Mouse (Mus musculus) intestine, embryonic 15.5 days (tissue): ENCODE measurements around the gene Serp1. TPM values are rescaled to one million over a fixed set of nuclear protein-coding genes. Genes with fewer than 3 reads are reported as not detected.

ENCODE experiments used
- ATAC-seq: fragments of 200-750 bp; cut with Nextera tagmentation; 2 replicates; pipeline ENCODE4 v1.8.0; 2017; ENCODE audit warnings: moderate TSS enrichment, moderate library complexity
- H3K27ac ChIP-seq: fragments of 300-500 bp; sonication (generic); 2 replicates; pipeline ENCODE4 v1.5.1; 2015; ENCODE audit warnings: mild to moderate bottlenecking, inconsistent platforms
- H3K27me3 ChIP-seq: fragments of 300-500 bp; sonication (generic); replicated peaks from 2 replicates; pipeline ENCODE4 v1.6.1; 2015; ENCODE audit warnings: inconsistent platforms
- H3K36me3 ChIP-seq: fragments of 300-500 bp; sonication (generic); 2 replicates; pipeline ENCODE4 v1.6.1; 2015; ENCODE audit warnings: inconsistent platforms
- H3K4me1 ChIP-seq: fragments of 300-500 bp; sonication (generic); replicated peaks from 2 replicates; pipeline ENCODE4 v1.6.1; 2015; ENCODE audit warnings: inconsistent platforms
- H3K4me2 ChIP-seq: fragments of 300-500 bp; sonication (generic); replicated peaks from 2 replicates; pipeline ENCODE4 v1.6.1; 2015; ENCODE audit warnings: mild to moderate bottlenecking, inconsistent platforms
- H3K4me3 ChIP-seq: fragments of 300-500 bp; sonication (generic); replicated peaks from 2 replicates; pipeline ENCODE4 v1.5.1; 2015; ENCODE audit warnings: inconsistent platforms
- H3K9ac ChIP-seq: fragments of 300-500 bp; sonication (generic); 2 replicates; pipeline ENCODE4 v1.6.1; 2015; ENCODE audit warnings: inconsistent platforms
- H3K9me3 ChIP-seq: fragments of 300-500 bp; sonication (generic); 2 replicates; pipeline ENCODE4 v1.6.1; 2016; ENCODE audit warnings: inconsistent platforms
- WGBS: fragments of 180-500 bp; shearing (Covaris S2); methylation state at CpG from one replicate; pipeline ENCODE4 v1.1.7; 2015; 5-methylcytosine and 5-hydroxymethylcytosine counted together
- polyA plus RNA-seq: library from polyadenylated mRNA; unstranded; fragments of >200 nt; fragmentation: Nextera tagmentation; extraction: Ambion mirVana; gene quantifications from 2 replicates; pipeline ENCODE4 v1.2.1, GENCODE M21; 2015

Gene Serp1
- polyA plus RNA-seq = 197 and 203 TPM in 2 replicates

GRCm38 (mm10) chr3:58525652-58526407 lies at the start of gene Serp1, which contains the start of gene Eif2a:
Gene Serp1 (minus strand): TSS chr3:58525892.
Gene Eif2a (plus strand): TSS chr3:58525821.
- Histone ChIP-seq H3K4me3 (peak within 1 kb of the TSS; percentile 95), H3K9me3 (no peaks in the 10 kb centered on the region), H3K9ac (peak within 1 kb of the TSS; percentile 99), H3K4me1 (no peaks in the 10 kb centered on the region), H3K27me3 (no peaks in the 10 kb centered on the region), H3K36me3 (0 out of 2 replicates have a peak, but pooled peaks cover 6% of the 10 kb centered on the region), H3K4me2 (peak within 1 kb of the TSS; percentile 59), H3K27ac (peak within 1 kb of the TSS; percentile 94)
- peak; percentile 99 for ATAC-seq
- WGBS = under 1% methylated on average over 57 of the region's 57 CpGs

- no peaks in the 10 kb centered on the region for H3K36me3 ChIP-seq
- no peaks in the 10 kb centered on the region for H3K4me1 ChIP-seq
- no peak overlapping the region for H3K4me2 ChIP-seq
- no peaks in the 10 kb centered on the region for H3K27me3 ChIP-seq
- 74% methylated on average over 3 of the region's 3 CpGs for WGBS
- no peak for ATAC-seq
- no peaks in the 10 kb centered on the region for H3K9me3 ChIP-seq
- no peak overlapping the region for H3K9ac ChIP-seq
- H3K4me3 ChIP-seq = no peak overlapping the region
- no peak overlapping the region for H3K27ac ChIP-seq
Measured at GRCm38 (mm10) chr3:58570821-58571220, 45.1 kb upstream of the Serp1 start.

GRCm38 (mm10) chr3:58561437-58561836 lies 35.7 kb upstream of the Serp1 start:
- 58% methylated on average over 2 of the region's 2 CpGs for WGBS
- Histone ChIP-seq H3K27me3 (no peaks in the 10 kb centered on the region), H3K9ac (no peak overlapping the region), H3K36me3 (peaks cover 4% of the 10 kb centered on the region), H3K4me1 (no peaks in the 10 kb centered on the region), H3K9me3 (no peaks in the 10 kb centered on the region), H3K27ac (no peak overlapping the region), H3K4me2 (no peak overlapping the region), H3K4me3 (no peak overlapping the region)
- ATAC-seq = no peak

- Histone ChIP-seq H3K27me3 (no peaks in the 10 kb centered on the region), H3K9ac (no peak overlapping the region), H3K9me3 (no peaks in the 10 kb centered on the region), H3K36me3 (peaks cover 5% of the 10 kb centered on the region), H3K27ac (no peak overlapping the region), H3K4me2 (no peak overlapping the region), H3K4me3 (no peak overlapping the region), H3K4me1 (no peaks in the 10 kb centered on the region)
- no peak for ATAC-seq
- 44% methylated on average over 2 of the region's 2 CpGs for WGBS
Measured at GRCm38 (mm10) chr3:58559887-58560286, 34.2 kb upstream of the Serp1 start.

GRCm38 (mm10) chr3:58556649-58557048 lies 31.0 kb upstream of the Serp1 start:
- Histone ChIP-seq H3K9me3 (no peaks in the 10 kb centered on the region), H3K4me2 (no peak overlapping the region), H3K27ac (no peak overlapping the region), H3K4me3 (no peak overlapping the region), H3K27me3 (no peaks in the 10 kb centered on the region), H3K36me3 (peaks cover 8% of the 10 kb centered on the region), H3K4me1 (no peaks in the 10 kb centered on the region), H3K9ac (no peak overlapping the region)
- WGBS = 82% methylated on average over 7 of the region's 7 CpGs
- no peak for ATAC-seq

- Histone ChIP-seq H3K9me3 (no peaks in the 10 kb centered on the region), H3K4me3 (no peak overlapping the region), H3K36me3 (peaks cover 18% of the 10 kb centered on the region), H3K9ac (no peak overlapping the region), H3K4me2 (no peak overlapping the region), H3K4me1 (no peaks in the 10 kb centered on the region), H3K27me3 (no peaks in the 10 kb centered on the region), H3K27ac (no peak overlapping the region)
- no peak for ATAC-seq
- 63% methylated on average over 1 of the region's 1 CpGs for WGBS
Measured at GRCm38 (mm10) chr3:58552001-58552811, 26.5 kb upstream of the Serp1 start.

- Histone ChIP-seq H3K4me2 (no peak overlapping the region), H3K27ac (no peak overlapping the region), H3K27me3 (no peaks in the 10 kb centered on the region), H3K9me3 (no peaks in the 10 kb centered on the region), H3K9ac (no peak overlapping the region), H3K4me1 (no peaks in the 10 kb centered on the region), H3K4me3 (no peak overlapping the region), H3K36me3 (peaks cover 12% of the 10 kb centered on the region; the same call in 1 of the 2 replicates)
- no peak for ATAC-seq
- 86% methylated on average over 3 of the region's 3 CpGs for WGBS
Measured at GRCm38 (mm10) chr3:58536573-58536972, 10.9 kb upstream of the Serp1 start.

- Histone ChIP-seq H3K27me3 (no peaks in the 10 kb centered on the region), H3K4me1 (no peaks in the 10 kb centered on the region), H3K36me3 (0 out of 2 replicates have a peak, but pooled peaks cover 4% of the 10 kb centered on the region), H3K4me3 (peak overlapping the region; percentile 95), H3K4me2 (peak overlapping the region; percentile 59), H3K9me3 (no peaks in the 10 kb centered on the region), H3K9ac (peak overlapping the region; percentile 35), H3K27ac (peak overlapping the region; percentile 13; the same call in 1 of the 2 replicates)
- 7% methylated on average over 4 of the region's 4 CpGs for WGBS
- no peak for ATAC-seq
Measured at GRCm38 (mm10) chr3:58526408-58526737, 681 bp upstream of the Serp1 start.

GRCm38 (mm10) chr3:58525166-58525565 lies 526 bp downstream of the Serp1 start:
- under 1% methylated on average over 40 of the region's 40 CpGs for WGBS
- H3K4me2 ChIP-seq = peak overlapping the region; percentile 59
- 0 out of 2 replicates have a peak, but pooled peaks cover 6% of the 10 kb centered on the region for H3K36me3 ChIP-seq
- peak overlapping the region; percentile 94 for H3K27ac ChIP-seq
- no peaks in the 10 kb centered on the region for H3K4me1 ChIP-seq
- ATAC-seq = peak; percentile 64
- H3K9me3 ChIP-seq = no peaks in the 10 kb centered on the region
- peak overlapping the region; percentile 99 for H3K9ac ChIP-seq
- no peaks in the 10 kb centered on the region for H3K27me3 ChIP-seq
- H3K4me3 ChIP-seq = peak overlapping the region; percentile 95

- 38% methylated on average over 4 of the region's 4 CpGs for WGBS
- peak overlapping the region; percentile 59 for H3K4me2 ChIP-seq
- no peak overlapping the region for H3K27ac ChIP-seq
- H3K4me1 ChIP-seq = no peaks in the 10 kb centered on the region
- H3K9ac ChIP-seq = peak overlapping the region; percentile 99; the same call in 1 of the 2 replicates
- H3K27me3 ChIP-seq = no peaks in the 10 kb centered on the region
- no peaks in the 10 kb centered on the region for H3K9me3 ChIP-seq
- ATAC-seq = no peak
- 0 out of 2 replicates have a peak, but pooled peaks cover 6% of the 10 kb centered on the region for H3K36me3 ChIP-seq
- H3K4me3 ChIP-seq = peak overlapping the region; percentile 95
Measured at GRCm38 (mm10) chr3:58524246-58524645, 1.4 kb downstream of the Serp1 start.

GRCm38 (mm10) chr3:58523386-58523785 lies 2.3 kb downstream of the Serp1 start:
- H3K4me3 ChIP-seq = no peak overlapping the region
- H3K9me3 ChIP-seq = no peaks in the 10 kb centered on the region
- H3K9ac ChIP-seq = no peak overlapping the region
- H3K36me3 ChIP-seq = 0 out of 2 replicates have a peak, but pooled peaks cover 6% of the 10 kb centered on the region
- H3K4me1 ChIP-seq = no peaks in the 10 kb centered on the region
- no peak overlapping the region for H3K27ac ChIP-seq
- H3K27me3 ChIP-seq = no peaks in the 10 kb centered on the region
- H3K4me2 ChIP-seq = no peak overlapping the region
- 95% methylated on average over 3 of the region's 3 CpGs for WGBS
- ATAC-seq = no peak

GRCm38 (mm10) chr3:58521361-58521760 lies 4.3 kb downstream of the Serp1 start:
- Histone ChIP-seq H3K4me2 (no peak overlapping the region), H3K36me3 (0 out of 2 replicates have a peak, but pooled peaks cover 6% of the 10 kb centered on the region), H3K4me3 (no peak overlapping the region), H3K27me3 (no peaks in the 10 kb centered on the region), H3K4me1 (no peaks in the 10 kb centered on the region), H3K27ac (no peak overlapping the region), H3K9ac (no peak overlapping the region), H3K9me3 (no peaks in the 10 kb centered on the region)
- WGBS = 87% methylated on average over 2 of the region's 2 CpGs
- no peak for ATAC-seq
